Comparison of ENCODE assay signal across 9 mouse cellular contexts in the genomic region with DNA sequence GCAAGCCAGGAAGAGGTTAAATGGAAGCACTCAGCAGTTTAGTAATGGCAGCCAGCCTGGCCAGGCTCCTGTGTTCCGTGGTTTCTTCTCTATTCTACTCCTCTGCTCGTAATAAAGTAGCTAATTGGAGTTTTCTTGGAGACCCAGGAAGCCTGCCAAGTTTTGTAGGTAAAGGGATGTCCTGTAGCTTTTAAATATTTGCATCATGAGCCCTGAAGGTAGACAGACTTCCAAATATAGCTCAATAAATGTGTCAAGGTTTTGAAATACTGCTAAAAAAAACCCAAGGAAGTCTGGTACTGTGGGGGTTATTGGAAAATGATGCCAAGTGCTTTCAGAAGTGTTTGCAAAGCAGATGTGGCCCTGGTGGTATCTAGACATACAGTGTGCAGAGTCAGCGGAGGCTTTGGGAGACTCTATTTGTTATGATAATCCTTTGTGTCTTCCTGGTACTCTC. TPM values are rescaled to one million over a fixed set of nuclear protein-coding genes. Genes with fewer than 3 reads are reported as not detected.
A peak's percentile ranks its signal among the peaks of the same experiment; 100 is the strongest.
DNase-seq lines count a peak whose midpoint lies in the region; ATAC-seq lines count a peak whose summit lies in the region.
"Had no signal": no experiment of that assay in that cellular context is flagged by ENCODE, and none has a peak within 500 bp of the region (broad histone marks: within the 10 kb centered on the region; RNA-seq: fewer than 3 reads in every experiment).

No protein-coding gene starts in this region.

- DNase-seq in heart, postnatal 25 days (ENCODE audit: low spot score), result no peak
- DNase-seq in 3134 (ENCODE audit: extremely low read depth, insufficient read length, low spot score) (peak; percentile 41), adipocyte (ENCODE audit: low spot score) (peak; percentile 60)
- no peak for DNase-seq in cerebellum, postnatal 25 days
- no peak for DNase-seq in gastrocnemius, adult 8-10 months (ENCODE audit: low spot score in 2 of 2)
- DNase-seq in frontal cortex, adult 2 months (ENCODE audit: extremely low spot score in 1 of 2, low spot score in 1 of 2), result no peak

- no peak for ATAC-seq in heart, embryonic 14.5 days (ENCODE audit: insufficient number of reproducible peaks, insufficient read depth, low FRiP score, low read depth)
- ATAC-seq in intestine, embryonic 16.5 days, result 0 out of 2 replicates have a peak, but pooled peaks have one; percentile 48

- H3K9me3 ChIP-seq in heart, embryonic 14.5 days (ENCODE audit: control insufficient read depth, low read length), result no peaks in the 10 kb centered on the region
- no peaks in the 10 kb centered on the region for H3K9me3 ChIP-seq in intestine, embryonic 16.5 days (ENCODE audit: control insufficient read depth, low read length)
- H3K9me3 ChIP-seq: G1E had no signal

- no peaks in the 10 kb centered on the region for H3K27me3 ChIP-seq in heart, embryonic 14.5 days (ENCODE audit: control insufficient read depth, insufficient read depth, low read length)
- no peaks in the 10 kb centered on the region for H3K27me3 ChIP-seq in intestine, embryonic 16.5 days (replicated peaks; ENCODE audit: control insufficient read depth, insufficient read depth, low read length)

- 0 out of 4 replicates have a peak overlapping the region, but pooled peaks of 1 of the 2 experiments have one; percentile 4 for H3K27ac ChIP-seq in heart, embryonic 14.5 days (replicated peaks in 1 of 2; ENCODE audit: control insufficient read depth in 1 of 2, insufficient read depth in 1 of 2, low read depth in 2 of 2, low read length in 2 of 2)
- no peak overlapping the region for H3K27ac ChIP-seq in intestine, embryonic 16.5 days (ENCODE audit: low read length)

- intact Hi-C loops in heart, postnatal 25 days (cut with DNase I), result no loop called here

- WGBS in heart, embryonic 14.5 days, result 23% methylated on average over 3 of the region's 3 CpGs
- 20% methylated on average over 3 of the region's 3 CpGs for WGBS in intestine, embryonic 16.5 days

- H3K36me3 ChIP-seq in heart, embryonic 14.5 days (ENCODE audit: control insufficient read depth, insufficient read depth, low read length), result no peaks in the 10 kb centered on the region
- no peaks in the 10 kb centered on the region for H3K36me3 ChIP-seq in intestine, embryonic 16.5 days (ENCODE audit: control insufficient read depth, insufficient read depth, low read length)
- H3K36me3 ChIP-seq: G1E had no signal

- peak overlapping the region; percentile 27 for H3K4me2 ChIP-seq in heart, embryonic 14.5 days (ENCODE audit: low read length)
- H3K4me2 ChIP-seq in intestine, embryonic 16.5 days (ENCODE audit: low read depth, low read length), result no peak overlapping the region

- no peak overlapping the region for H3K9ac ChIP-seq in heart, embryonic 14.5 days (ENCODE audit: low read length)
- no peak overlapping the region for H3K9ac ChIP-seq in intestine, embryonic 16.5 days (ENCODE audit: low read depth, low read length)

- H3K4me1 ChIP-seq in heart, embryonic 14.5 days (ENCODE audit: control insufficient read depth in 2 of 2, insufficient read depth in 2 of 2, low read length in 2 of 2), result peaks cover 16 to 48% of the 10 kb centered on the region in 2 experiments
- peaks cover 17% of the 10 kb centered on the region for H3K4me1 ChIP-seq in intestine, embryonic 16.5 days (ENCODE audit: control insufficient read depth, insufficient read depth, low read length)

- no peak overlapping the region for H3K4me3 ChIP-seq in heart, embryonic 14.5 days (ENCODE audit: control insufficient read depth in 1 of 2, insufficient read depth in 1 of 2, low read depth in 1 of 2, low read length in 2 of 2)
- no peak overlapping the region for H3K4me3 ChIP-seq in intestine, embryonic 16.5 days (ENCODE audit: low read length)

RNA-seq across cellular contexts. Expression of gene Epb41l2, which starts 12.3 kb away (rescaled TPM):
- polyA plus RNA-seq in heart, embryonic 14.5 days (2014; fragmentation: Nextera tagmentation; extraction: Ambion mirVana), result 45.4 and 53.5 TPM in 2 replicates
- total RNA-seq in heart, postnatal 25 days (2021), result 10 to 100 TPM; 53.9 to 60.5 TPM
- polyA plus RNA-seq in intestine, embryonic 16.5 days (2015; fragmentation: Nextera tagmentation; extraction: Ambion mirVana), result 34.6 and 34.7 TPM in 2 replicates
- total RNA-seq in gastrocnemius, adult 8-10 months (2022), result 10 to 100 TPM; 15.7 to 26.6 (median 22.7) TPM
- 99.9 and 108 TPM in 2 replicates for polyA plus RNA-seq in frontal cortex, adult 2 months (2012; rRNA removed)
- polyA plus RNA-seq: G1E had no signal

Comparison
In these comparisons a context has a peak if more than half of its experiments do, and no peak if none do; other contexts are left out.
1. DNase-seq: peak in 3134 (single experiment) and adipocyte (single experiment); none in heart, postnatal 25 days (single experiment), cerebellum, postnatal 25 days (0 of 2), gastrocnemius, adult 8-10 months (0 of 2) and frontal cortex, adult 2 months (0 of 2).